In genomic region chr9:21146722-21147121, GRCm38 (mm10) we compare ENCODE assay signal across 8 mouse cellular contexts. TPM values are rescaled to one million over a fixed set of nuclear protein-coding genes. Genes with fewer than 3 reads are reported as not detected.
A peak's percentile ranks its signal among the peaks of the same experiment; 100 is the strongest.
DNase-seq lines count a peak whose midpoint lies in the region; ATAC-seq lines count a peak whose summit lies in the region.

No protein-coding gene starts in this region.

- H3K9me3 ChIP-seq in midbrain, embryonic 12.5 days, result no peaks in the 10 kb centered on the region
- H3K9me3 ChIP-seq in midbrain, embryonic 16.5 days (replicated peaks; ENCODE audit: control insufficient read depth, low read length, poor library complexity, severe bottlenecking), result no peaks in the 10 kb centered on the region
- no peaks in the 10 kb centered on the region for H3K9me3 ChIP-seq in embryonic facial prominence, embryonic 15.5 days (replicated peaks)
- H3K9me3 ChIP-seq in intestine, embryonic 14.5 days (ENCODE audit: control insufficient read depth, low read length), result no peaks in the 10 kb centered on the region
- no peaks in the 10 kb centered on the region for H3K9me3 ChIP-seq in megakaryocyte, embryonic 14.5 days

- H3K4me3 ChIP-seq in midbrain, embryonic 12.5 days, result peak overlapping the region; percentile 15; the same call in 1 of the 2 replicates
- no peak overlapping the region for H3K4me3 ChIP-seq in midbrain, embryonic 16.5 days (ENCODE audit: low read depth, low read length)
- H3K4me3 ChIP-seq in embryonic facial prominence, embryonic 15.5 days (replicated peaks), result 0 out of 2 replicates have a peak overlapping the region, but pooled peaks have one; percentile 7
- H3K4me3 ChIP-seq in intestine, embryonic 14.5 days (ENCODE audit: low read depth, low read length), result peak overlapping the region; percentile 18; the same call in 1 of the 2 replicates
- H3K4me3 ChIP-seq in megakaryocyte, embryonic 14.5 days (replicated peaks), result peak overlapping the region; percentile 84

- H3K27me3 ChIP-seq in midbrain, embryonic 12.5 days, result no peaks in the 10 kb centered on the region
- no peaks in the 10 kb centered on the region for H3K27me3 ChIP-seq in midbrain, embryonic 16.5 days (ENCODE audit: control insufficient read depth, insufficient read depth, low read depth, low read length)
- H3K27me3 ChIP-seq in embryonic facial prominence, embryonic 15.5 days, result no peaks in the 10 kb centered on the region
- H3K27me3 ChIP-seq in intestine, embryonic 14.5 days (replicated peaks; ENCODE audit: control insufficient read depth, insufficient read depth, low read length), result no peaks in the 10 kb centered on the region
- H3K27me3 ChIP-seq in megakaryocyte, embryonic 14.5 days (replicated peaks), result no peaks in the 10 kb centered on the region

- 55% methylated on average over 10 of the region's 10 CpGs for WGBS in midbrain, embryonic 12.5 days
- 51% methylated on average over 10 of the region's 10 CpGs for WGBS in midbrain, embryonic 16.5 days
- 41% methylated on average over 10 of the region's 10 CpGs for WGBS in embryonic facial prominence, embryonic 15.5 days
- 31% methylated on average over 10 of the region's 10 CpGs for WGBS in intestine, embryonic 14.5 days

- peaks cover 32% of the 10 kb centered on the region for H3K4me1 ChIP-seq in midbrain, embryonic 12.5 days
- H3K4me1 ChIP-seq in midbrain, embryonic 16.5 days (ENCODE audit: control insufficient read depth, insufficient read depth, low read length), result peaks cover 29% of the 10 kb centered on the region
- H3K4me1 ChIP-seq in embryonic facial prominence, embryonic 15.5 days, result peaks cover 32% of the 10 kb centered on the region
- peaks cover 24% of the 10 kb centered on the region for H3K4me1 ChIP-seq in intestine, embryonic 14.5 days (replicated peaks; ENCODE audit: control insufficient read depth, insufficient read depth, low read length)
- peaks cover 55% of the 10 kb centered on the region for H3K4me1 ChIP-seq in megakaryocyte, embryonic 14.5 days

- DNase-seq in intestine, embryonic 14.5 days (ENCODE audit: low spot score), result peak; percentile 73
- no peak for DNase-seq in frontal cortex, postnatal 14 days (ENCODE audit: low spot score in 2 of 2)
- DNase-seq in adrenal gland, postnatal 10 days, result no peak
- DNase-seq in right cerebral cortex, postnatal 4 days, result no peak

- peak overlapping the region; percentile 37; the same call in 1 of the 2 replicates for H3K9ac ChIP-seq in midbrain, embryonic 12.5 days (replicated peaks)
- no peak overlapping the region for H3K9ac ChIP-seq in midbrain, embryonic 16.5 days (ENCODE audit: low read depth, low read length)
- no peak overlapping the region for H3K9ac ChIP-seq in embryonic facial prominence, embryonic 15.5 days
- peak overlapping the region; percentile 25; the same call in 1 of the 2 replicates for H3K9ac ChIP-seq in intestine, embryonic 14.5 days (ENCODE audit: low read length)

- no peak overlapping the region for H3K27ac ChIP-seq in midbrain, embryonic 12.5 days (replicated peaks)
- H3K27ac ChIP-seq in midbrain, embryonic 16.5 days (ENCODE audit: low read length), result no peak overlapping the region
- no peak overlapping the region for H3K27ac ChIP-seq in embryonic facial prominence, embryonic 15.5 days (replicated peaks)
- H3K27ac ChIP-seq in intestine, embryonic 14.5 days (ENCODE audit: low read depth), result 0 out of 2 replicates have a peak overlapping the region, but pooled peaks have one; percentile 33

- H3K4me2 ChIP-seq in midbrain, embryonic 12.5 days (replicated peaks), result peak overlapping the region; percentile 30
- no peak overlapping the region; the same call in 1 of the 2 replicates for H3K4me2 ChIP-seq in midbrain, embryonic 16.5 days (ENCODE audit: low read length)
- H3K4me2 ChIP-seq in embryonic facial prominence, embryonic 15.5 days (replicated peaks), result peak overlapping the region; percentile 19
- H3K4me2 ChIP-seq in intestine, embryonic 14.5 days (ENCODE audit: low read length), result peak overlapping the region; percentile 40

- peaks cover 47% of the 10 kb centered on the region for H3K36me3 ChIP-seq in midbrain, embryonic 12.5 days
- H3K36me3 ChIP-seq in midbrain, embryonic 16.5 days (ENCODE audit: control insufficient read depth, insufficient read depth, low read length), result peaks cover 12% of the 10 kb centered on the region
- peaks cover 41% of the 10 kb centered on the region for H3K36me3 ChIP-seq in embryonic facial prominence, embryonic 15.5 days
- H3K36me3 ChIP-seq in intestine, embryonic 14.5 days (ENCODE audit: control insufficient read depth, insufficient read depth, low read length), result peaks cover 47% of the 10 kb centered on the region
- peaks cover 66% of the 10 kb centered on the region for H3K36me3 ChIP-seq in megakaryocyte, embryonic 14.5 days (replicated peaks; ENCODE audit: low read length)

- ATAC-seq in midbrain, embryonic 12.5 days (ENCODE audit: low FRiP score, low read depth), result no peak
- no peak for ATAC-seq in midbrain, embryonic 16.5 days
- ATAC-seq in embryonic facial prominence, embryonic 15.5 days (ENCODE audit: insufficient number of reproducible peaks, low FRiP score, low TSS enrichment, low read depth), result no peak
- ATAC-seq in intestine, embryonic 14.5 days (replicated peaks; ENCODE audit: low FRiP score, low TSS enrichment, low read depth), result 0 out of 2 replicates have a peak, but pooled peaks have one; percentile 15

RNA-seq across cellular contexts. Expression of gene Cdc37, which starts 3.1 kb away (rescaled TPM):
- 278 and 283 TPM in 2 replicates for polyA plus RNA-seq in midbrain, embryonic 12.5 days (2016; fragmentation: Nextera tagmentation; extraction: Ambion mirVana)
- polyA plus RNA-seq in midbrain, embryonic 16.5 days (2015; fragmentation: Nextera tagmentation; extraction: Ambion mirVana), result 199 and 227 TPM in 2 replicates
- 296 and 300 TPM in 2 replicates for polyA plus RNA-seq in embryonic facial prominence, embryonic 15.5 days (2015; fragmentation: Nextera tagmentation; extraction: Ambion mirVana)
- polyA plus RNA-seq in intestine, embryonic 14.5 days (2014; fragmentation: Nextera tagmentation; extraction: Ambion mirVana), result 307 and 327 TPM in 2 replicates
- 62.5 and 150 TPM in 2 replicates for polyA plus RNA-seq in megakaryocyte, embryonic 14.5 days (2012; ENCODE audit: insufficient read depth, low replicate concordance)
- total RNA-seq in adrenal gland, postnatal 10 days (2021), result 100 to 1,000 TPM; 155 to 160 TPM

RNA-seq across cellular contexts. Expression of gene Tyk2, which starts 15.7 kb away (rescaled TPM):
- polyA plus RNA-seq in midbrain, embryonic 12.5 days (2016; fragmentation: Nextera tagmentation; extraction: Ambion mirVana), result 12.8 and 14.1 TPM in 2 replicates
- 9.7 and 9.9 TPM in 2 replicates for polyA plus RNA-seq in midbrain, embryonic 16.5 days (2015; fragmentation: Nextera tagmentation; extraction: Ambion mirVana)
- polyA plus RNA-seq in embryonic facial prominence, embryonic 15.5 days (2015; fragmentation: Nextera tagmentation; extraction: Ambion mirVana), result 13.9 and 16.0 TPM in 2 replicates
- polyA plus RNA-seq in intestine, embryonic 14.5 days (2014; fragmentation: Nextera tagmentation; extraction: Ambion mirVana), result 11.7 and 12.1 TPM in 2 replicates
- polyA plus RNA-seq in megakaryocyte, embryonic 14.5 days (2012; ENCODE audit: insufficient read depth, low replicate concordance), result 15.5 and 17.9 TPM in 2 replicates
- 10 to 100 TPM; 12.5 to 18.6 TPM for total RNA-seq in adrenal gland, postnatal 10 days (2021)

RNA-seq across cellular contexts. Expression of gene Pde4a, which starts 18.8 kb away (rescaled TPM):
- polyA plus RNA-seq in midbrain, embryonic 12.5 days (2016; fragmentation: Nextera tagmentation; extraction: Ambion mirVana), result 11.3 and 11.5 TPM in 2 replicates
- 44.2 and 49.3 TPM in 2 replicates for polyA plus RNA-seq in midbrain, embryonic 16.5 days (2015; fragmentation: Nextera tagmentation; extraction: Ambion mirVana)
- 7.5 and 9.4 TPM in 2 replicates for polyA plus RNA-seq in embryonic facial prominence, embryonic 15.5 days (2015; fragmentation: Nextera tagmentation; extraction: Ambion mirVana)
- 6.7 and 7.0 TPM in 2 replicates for polyA plus RNA-seq in intestine, embryonic 14.5 days (2014; fragmentation: Nextera tagmentation; extraction: Ambion mirVana)
- polyA plus RNA-seq in megakaryocyte, embryonic 14.5 days (2012; ENCODE audit: insufficient read depth, low replicate concordance), result 8.2 and 26.2 TPM in 2 replicates
- 10 to 100 TPM; 22.7 to 31.5 TPM for total RNA-seq in adrenal gland, postnatal 10 days (2021)

RNA-seq across cellular contexts. Expression of gene Raver1, which starts 54.9 kb away (rescaled TPM):
- 66.7 and 69.8 TPM in 2 replicates for polyA plus RNA-seq in midbrain, embryonic 12.5 days (2016; fragmentation: Nextera tagmentation; extraction: Ambion mirVana)
- 28.9 and 30.4 TPM in 2 replicates for polyA plus RNA-seq in midbrain, embryonic 16.5 days (2015; fragmentation: Nextera tagmentation; extraction: Ambion mirVana)
- polyA plus RNA-seq in embryonic facial prominence, embryonic 15.5 days (2015; fragmentation: Nextera tagmentation; extraction: Ambion mirVana), result 55.4 and 65.8 TPM in 2 replicates
- polyA plus RNA-seq in intestine, embryonic 14.5 days (2014; fragmentation: Nextera tagmentation; extraction: Ambion mirVana), result 84.1 and 87.5 TPM in 2 replicates
- 51.7 TPM in 1 of 2 replicates, not detected in the other for polyA plus RNA-seq in megakaryocyte, embryonic 14.5 days (2012; ENCODE audit: insufficient read depth, low replicate concordance)
- 10 to 100 TPM; 47.2 to 50.3 TPM for total RNA-seq in adrenal gland, postnatal 10 days (2021)

RNA-seq across cellular contexts. Expression of gene Gm38431, which starts 54.9 kb away (rescaled TPM):
- polyA plus RNA-seq in midbrain, embryonic 12.5 days (2016; fragmentation: Nextera tagmentation; extraction: Ambion mirVana), result 2.3 and 2.9 TPM in 2 replicates
- polyA plus RNA-seq in midbrain, embryonic 16.5 days (2015; fragmentation: Nextera tagmentation; extraction: Ambion mirVana), result 1.6 and 1.9 TPM in 2 replicates
- polyA plus RNA-seq in embryonic facial prominence, embryonic 15.5 days (2015; fragmentation: Nextera tagmentation; extraction: Ambion mirVana), result 1.6 and 2.9 TPM in 2 replicates
- 2.2 and 3.7 TPM in 2 replicates for polyA plus RNA-seq in intestine, embryonic 14.5 days (2014; fragmentation: Nextera tagmentation; extraction: Ambion mirVana)
- polyA plus RNA-seq in megakaryocyte, embryonic 14.5 days (2012; ENCODE audit: insufficient read depth, low replicate concordance), result 128 and 518 TPM in 2 replicates
- total RNA-seq in adrenal gland, postnatal 10 days (2021), result 1 to 10 TPM in 1 of 2 experiments, under 1 TPM in 1; 0.63 to 1.5 TPM

Comparison
In these comparisons a context has a peak if more than half of its experiments do, and no peak if none do; other contexts are left out.
1. H3K9ac ChIP-seq: peak in midbrain, embryonic 12.5 days (single experiment) and intestine, embryonic 14.5 days (single experiment); none in midbrain, embryonic 16.5 days (single experiment) and embryonic facial prominence, embryonic 15.5 days (single experiment).